Mouse (Mus musculus) intestine, embryonic 15.5 days (tissue): Measurements from ENCODE around the gene Tm6sf1. TPM values are rescaled to one million over a fixed set of nuclear protein-coding genes. Genes with fewer than 3 reads are reported as not detected.

Experiments used
- ATAC-seq: fragments of 200-750 bp; cut with Nextera tagmentation; 2 replicates; pipeline ENCODE4 v1.8.0; 2017; ENCODE audit warnings: moderate TSS enrichment, moderate library complexity
- H3K27ac ChIP-seq: fragments of 300-500 bp; sonication (generic); 2 replicates; pipeline ENCODE4 v1.5.1; 2015; ENCODE audit warnings: mild to moderate bottlenecking, inconsistent platforms
- H3K27me3 ChIP-seq: fragments of 300-500 bp; sonication (generic); replicated peaks from 2 replicates; pipeline ENCODE4 v1.6.1; 2015; ENCODE audit warnings: inconsistent platforms
- H3K36me3 ChIP-seq: fragments of 300-500 bp; sonication (generic); 2 replicates; pipeline ENCODE4 v1.6.1; 2015; ENCODE audit warnings: inconsistent platforms
- H3K4me1 ChIP-seq: fragments of 300-500 bp; sonication (generic); replicated peaks from 2 replicates; pipeline ENCODE4 v1.6.1; 2015; ENCODE audit warnings: inconsistent platforms
- H3K4me2 ChIP-seq: fragments of 300-500 bp; sonication (generic); replicated peaks from 2 replicates; pipeline ENCODE4 v1.6.1; 2015; ENCODE audit warnings: mild to moderate bottlenecking, inconsistent platforms
- H3K4me3 ChIP-seq: fragments of 300-500 bp; sonication (generic); replicated peaks from 2 replicates; pipeline ENCODE4 v1.5.1; 2015; ENCODE audit warnings: inconsistent platforms
- H3K9ac ChIP-seq: fragments of 300-500 bp; sonication (generic); 2 replicates; pipeline ENCODE4 v1.6.1; 2015; ENCODE audit warnings: inconsistent platforms
- H3K9me3 ChIP-seq: fragments of 300-500 bp; sonication (generic); 2 replicates; pipeline ENCODE4 v1.6.1; 2016; ENCODE audit warnings: inconsistent platforms
- WGBS: fragments of 180-500 bp; shearing (Covaris S2); methylation state at CpG from one replicate; pipeline ENCODE4 v1.1.7; 2015; 5-methylcytosine and 5-hydroxymethylcytosine counted together
- polyA plus RNA-seq: library from polyadenylated mRNA; unstranded; fragments of >200 nt; fragmentation: Nextera tagmentation; extraction: Ambion mirVana; gene quantifications from 2 replicates; pipeline ENCODE4 v1.2.1, GENCODE M21; 2015

The Tm6sf1 gene
- polyA plus RNA-seq, 1 experiment from 2014 or later = 16.1 TPM

DNA sequence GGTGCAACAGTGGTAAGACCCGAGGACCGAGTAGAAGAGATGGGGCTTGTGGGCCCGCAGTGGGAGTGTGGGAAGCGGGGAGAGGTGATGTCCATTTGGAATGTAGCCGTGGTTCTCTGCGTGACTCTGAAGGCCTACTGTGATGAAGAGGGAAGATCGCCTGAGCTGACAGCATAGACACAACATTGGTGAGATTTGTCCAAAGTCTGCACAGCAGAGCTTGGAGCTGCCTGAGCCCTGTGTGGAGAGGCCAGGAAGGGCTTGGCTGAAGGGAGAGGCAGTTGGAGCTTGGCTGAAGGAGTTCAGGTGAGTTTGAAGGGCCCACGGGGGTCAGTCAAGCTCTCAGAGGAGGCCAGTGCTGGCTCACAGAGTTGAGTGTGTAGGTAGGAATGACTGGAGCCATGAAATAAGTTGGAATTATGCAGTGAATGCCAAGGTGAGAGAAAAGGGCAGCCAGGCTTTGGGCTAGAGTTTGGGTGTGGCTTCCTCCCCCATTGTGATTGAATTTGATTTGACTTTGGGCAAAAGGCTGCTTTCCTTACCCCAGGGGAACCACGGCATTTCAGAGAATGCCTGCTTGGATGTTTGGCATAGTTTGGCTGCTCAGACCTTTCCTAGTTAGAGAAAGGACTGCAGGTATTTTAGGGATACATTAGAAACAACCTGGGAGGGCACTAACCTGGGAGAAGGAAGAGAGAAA lies 8.6 kb downstream of the Tm6sf1 start:
- H3K27me3 ChIP-seq = no peaks in the 10 kb centered on the region
- H3K27ac ChIP-seq = peak overlapping the region; percentile 20; the same call in 1 of the 2 replicates
- no peak for ATAC-seq
- H3K9me3 ChIP-seq = no peaks in the 10 kb centered on the region
- H3K36me3 ChIP-seq = no peaks in the 10 kb centered on the region
- no peak overlapping the region for H3K4me3 ChIP-seq
- WGBS = 78% methylated on average over 9 of the region's 9 CpGs
- no peak overlapping the region for H3K9ac ChIP-seq
- no peak overlapping the region for H3K4me2 ChIP-seq
- 0 out of 2 replicates have a peak, but pooled peaks cover 15% of the 10 kb centered on the region for H3K4me1 ChIP-seq

- no peak overlapping the region for H3K4me2 ChIP-seq
- no peak overlapping the region for H3K4me3 ChIP-seq
- H3K9ac ChIP-seq = no peak overlapping the region
- ATAC-seq = peak; percentile 66
- no peaks in the 10 kb centered on the region for H3K36me3 ChIP-seq
- 34% methylated on average over 6 of the region's 6 CpGs for WGBS
- H3K9me3 ChIP-seq = no peaks in the 10 kb centered on the region
- H3K27ac ChIP-seq = no peak overlapping the region
- H3K4me1 ChIP-seq = peaks cover 16% of the 10 kb centered on the region
- no peaks in the 10 kb centered on the region for H3K27me3 ChIP-seq
Measured at GRCm38 (mm10) chr7:81868158-81868557, 9.4 kb downstream of the Tm6sf1 start.

DNA sequence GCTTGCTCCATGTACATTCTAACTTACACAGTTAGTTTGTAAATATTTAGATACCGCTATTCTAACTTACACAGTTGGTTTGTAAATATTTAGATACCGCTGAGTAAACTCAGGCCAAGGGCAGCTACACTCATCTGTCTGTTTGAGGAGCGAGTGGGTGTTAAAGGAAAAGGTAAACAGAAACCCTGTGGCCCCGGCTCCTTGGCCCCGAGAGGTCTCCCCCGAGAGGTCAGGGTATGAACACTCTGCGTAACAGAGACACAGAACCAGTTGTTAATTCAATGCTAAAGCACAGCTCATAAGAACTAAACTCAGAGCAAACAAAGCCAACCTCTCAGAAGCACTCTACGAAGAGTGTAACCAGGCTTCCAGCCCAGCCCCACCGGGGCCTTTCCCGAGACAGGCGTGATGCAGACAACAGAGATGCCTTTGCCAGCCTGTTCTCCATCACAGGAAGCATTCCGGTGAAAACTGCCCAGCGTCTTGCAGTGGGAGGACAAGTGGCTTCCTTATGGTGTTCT lies 13.8 kb downstream of the Tm6sf1 start:
- WGBS = 29% methylated on average over 13 of the region's 13 CpGs
- Histone ChIP-seq H3K4me1 (peaks cover 4% of the 10 kb centered on the region), H3K27me3 (no peaks in the 10 kb centered on the region), H3K36me3 (no peaks in the 10 kb centered on the region), H3K9me3 (no peaks in the 10 kb centered on the region), H3K9ac (no peak overlapping the region), H3K27ac (no peak overlapping the region), H3K4me3 (no peak overlapping the region), H3K4me2 (no peak overlapping the region)
- ATAC-seq = peak; percentile 77

DNA sequence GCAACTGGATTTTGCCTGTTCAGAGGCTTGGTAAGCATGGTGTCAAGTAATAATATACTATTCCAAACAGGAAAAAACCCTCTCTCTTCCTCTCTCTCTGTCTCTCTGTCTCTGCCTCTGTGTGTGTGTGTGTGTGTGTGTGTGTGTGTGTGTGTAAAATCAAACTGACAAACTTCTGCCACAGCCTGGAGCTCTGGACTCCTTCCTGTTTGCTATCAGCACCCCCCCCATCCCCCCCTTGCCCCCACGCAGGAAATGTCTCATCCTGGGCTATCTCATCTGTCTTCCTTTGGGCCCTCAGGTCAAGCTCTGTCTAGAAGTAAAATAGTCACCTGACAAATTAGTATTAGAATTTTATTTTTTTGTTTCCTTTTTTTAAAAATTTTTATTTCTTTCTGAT lies 15.0 kb downstream of the Tm6sf1 start:
- Histone ChIP-seq H3K27ac (no peak overlapping the region), H3K9ac (no peak overlapping the region), H3K36me3 (no peaks in the 10 kb centered on the region), H3K4me2 (no peak overlapping the region), H3K4me3 (no peak overlapping the region), H3K9me3 (no peaks in the 10 kb centered on the region), H3K4me1 (peaks cover 4% of the 10 kb centered on the region), H3K27me3 (no peaks in the 10 kb centered on the region)
- 42% methylated on average over 1 of the region's 1 CpGs for WGBS
- no peak for ATAC-seq

DNA sequence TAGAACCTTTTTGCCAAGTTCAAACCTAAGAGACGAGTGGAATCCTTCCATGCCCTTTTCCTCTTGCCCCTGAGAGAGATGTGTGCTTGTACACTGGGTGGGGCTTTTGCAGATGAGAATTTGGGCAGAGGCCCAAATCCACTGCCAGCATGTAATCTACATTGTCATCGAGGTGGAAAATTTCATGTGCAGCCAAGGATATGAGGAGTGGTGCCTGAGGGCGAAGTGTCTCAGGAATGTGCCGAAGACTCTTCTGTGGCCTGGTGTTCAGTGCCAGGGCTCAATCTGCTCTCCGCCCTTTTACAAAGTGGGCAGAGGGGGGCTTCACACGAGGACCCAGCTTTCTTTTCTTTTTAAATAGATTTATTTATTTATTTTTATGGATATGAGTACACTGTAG lies 15.8 kb downstream of the Tm6sf1 start:
- Histone ChIP-seq H3K9ac (no peak overlapping the region), H3K36me3 (no peaks in the 10 kb centered on the region), H3K4me1 (peaks cover 4% of the 10 kb centered on the region), H3K4me2 (no peak overlapping the region), H3K27me3 (no peaks in the 10 kb centered on the region), H3K4me3 (no peak overlapping the region), H3K9me3 (no peaks in the 10 kb centered on the region), H3K27ac (no peak overlapping the region)
- 81% methylated on average over 6 of the region's 6 CpGs for WGBS
- ATAC-seq = no peak

- H3K36me3 ChIP-seq = no peaks in the 10 kb centered on the region
- no peak overlapping the region for H3K9ac ChIP-seq
- WGBS = 52% methylated on average over 9 of the region's 9 CpGs
- no peaks in the 10 kb centered on the region for H3K9me3 ChIP-seq
- H3K27me3 ChIP-seq = no peaks in the 10 kb centered on the region
- peaks cover 4% of the 10 kb centered on the region for H3K4me1 ChIP-seq
- ATAC-seq = no peak
- H3K4me3 ChIP-seq = no peak overlapping the region
- no peak overlapping the region for H3K27ac ChIP-seq
- H3K4me2 ChIP-seq = no peak overlapping the region
Measured at GRCm38 (mm10) chr7:81875372-81875771, 16.6 kb downstream of the Tm6sf1 start.

DNA sequence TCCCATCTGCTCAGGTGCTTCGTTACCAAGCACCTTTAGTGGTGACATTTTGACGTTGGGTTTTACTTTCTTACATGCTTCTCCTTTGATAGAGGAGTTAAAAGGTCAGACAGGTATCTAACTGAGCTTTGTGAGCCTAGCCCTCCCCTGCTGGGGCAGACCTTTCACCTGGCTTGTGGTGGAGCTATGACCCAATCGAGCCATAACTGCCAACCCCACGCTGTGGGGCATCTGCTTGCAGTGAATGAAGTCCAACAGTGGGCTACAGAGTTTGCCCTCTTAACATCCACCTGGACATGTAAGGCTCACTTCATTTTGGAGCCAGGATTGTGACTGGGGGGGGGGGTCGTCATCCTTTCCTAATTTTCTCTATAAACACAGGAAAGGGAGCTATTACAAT lies 21.5 kb downstream of the Tm6sf1 start:
- Histone ChIP-seq H3K4me2 (no peak overlapping the region), H3K27me3 (no peaks in the 10 kb centered on the region), H3K4me1 (no peaks in the 10 kb centered on the region), H3K4me3 (no peak overlapping the region), H3K9me3 (no peaks in the 10 kb centered on the region), H3K27ac (no peak overlapping the region), H3K36me3 (no peaks in the 10 kb centered on the region), H3K9ac (no peak overlapping the region)
- ATAC-seq = no peak
- WGBS = 84% methylated on average over 5 of the region's 5 CpGs

- no peak overlapping the region for H3K4me3 ChIP-seq
- H3K9me3 ChIP-seq = no peaks in the 10 kb centered on the region
- ATAC-seq = no peak
- H3K4me1 ChIP-seq = no peaks in the 10 kb centered on the region
- H3K27me3 ChIP-seq = no peaks in the 10 kb centered on the region
- WGBS = 93% methylated on average over 4 of the region's 4 CpGs
- H3K4me2 ChIP-seq = no peak overlapping the region
- no peak overlapping the region for H3K9ac ChIP-seq
- no peak overlapping the region for H3K27ac ChIP-seq
- no peaks in the 10 kb centered on the region for H3K36me3 ChIP-seq
Measured at GRCm38 (mm10) chr7:81880797-81881196, 22.0 kb downstream of the Tm6sf1 start.

- Histone ChIP-seq H3K4me1 (no peaks in the 10 kb centered on the region), H3K9ac (no peak overlapping the region), H3K4me3 (no peak overlapping the region), H3K9me3 (no peaks in the 10 kb centered on the region), H3K36me3 (no peaks in the 10 kb centered on the region), H3K27me3 (no peaks in the 10 kb centered on the region), H3K27ac (no peak overlapping the region), H3K4me2 (no peak overlapping the region)
- WGBS = 71% methylated on average over 3 of the region's 3 CpGs
- no peak for ATAC-seq
Measured at GRCm38 (mm10) chr7:81881600-81881999, 22.8 kb downstream of the Tm6sf1 start.

DNA sequence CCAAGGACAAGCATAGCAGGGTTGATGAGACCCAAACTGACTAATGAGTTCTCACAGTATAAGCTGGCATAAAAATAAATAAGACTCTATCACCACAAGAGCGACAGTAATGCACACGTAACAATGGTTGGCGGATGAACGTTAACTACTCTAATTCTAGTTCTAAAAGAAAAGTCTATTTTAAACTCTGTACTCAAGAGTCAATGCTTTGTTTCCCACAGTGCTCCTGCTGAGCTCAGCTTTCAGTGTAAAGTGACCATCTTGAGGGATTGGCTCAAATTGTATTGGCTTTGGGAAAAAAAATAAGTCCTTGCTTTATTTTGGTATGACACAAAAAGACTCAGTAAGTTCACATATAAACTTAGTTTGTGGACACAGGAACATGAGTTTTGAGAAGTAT lies 26.3 kb downstream of the Tm6sf1 start:
- Histone ChIP-seq H3K4me1 (no peaks in the 10 kb centered on the region), H3K4me2 (no peak overlapping the region), H3K9me3 (no peaks in the 10 kb centered on the region), H3K4me3 (no peak overlapping the region), H3K36me3 (no peaks in the 10 kb centered on the region), H3K27ac (no peak overlapping the region), H3K27me3 (no peaks in the 10 kb centered on the region), H3K9ac (no peak overlapping the region)
- ATAC-seq = no peak
- whole genome bisulfite sequencing = 85% methylated on average over 4 of the region's 4 CpGs

- Histone ChIP-seq H3K27me3 (no peaks in the 10 kb centered on the region), H3K36me3 (no peaks in the 10 kb centered on the region), H3K9ac (no peak overlapping the region), H3K4me2 (no peak overlapping the region), H3K4me1 (no peaks in the 10 kb centered on the region; the same call in 1 of the 2 replicates), H3K4me3 (no peak overlapping the region), H3K27ac (no peak overlapping the region), H3K9me3 (no peaks in the 10 kb centered on the region)
- 70% methylated on average over 11 of the region's 11 CpGs for WGBS
- ATAC-seq = no peak
Measured at GRCm38 (mm10) chr7:81899361-81899760, 40.6 kb downstream of the Tm6sf1 start.

DNA sequence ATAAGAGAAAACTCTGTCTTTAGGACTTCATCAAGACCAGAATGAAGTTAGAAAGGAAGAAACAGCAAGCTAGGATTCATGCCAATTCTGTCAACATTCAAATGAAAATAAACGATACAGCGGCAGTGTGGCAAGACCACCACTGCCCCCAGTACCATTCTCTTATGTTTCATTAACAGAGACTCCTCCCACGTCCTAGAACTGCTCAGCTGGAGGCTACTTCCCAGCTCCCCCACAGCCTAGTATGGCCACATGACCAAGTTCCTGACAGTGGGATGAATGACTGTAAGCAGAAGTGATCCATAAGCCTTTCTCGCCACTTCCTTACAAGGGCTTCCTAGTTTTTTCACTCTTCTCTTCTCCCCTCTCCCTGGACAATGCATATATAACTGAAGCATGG lies 45.3 kb downstream of the Tm6sf1 start:
- Histone ChIP-seq H3K4me2 (no peak overlapping the region), H3K9me3 (no peaks in the 10 kb centered on the region), H3K4me3 (no peak overlapping the region), H3K27ac (no peak overlapping the region), H3K9ac (no peak overlapping the region), H3K36me3 (no peaks in the 10 kb centered on the region), H3K27me3 (no peaks in the 10 kb centered on the region), H3K4me1 (no peaks in the 10 kb centered on the region; the same call in 1 of the 2 replicates)
- ATAC-seq = no peak
- whole genome bisulfite sequencing = 56% methylated on average over 4 of the region's 4 CpGs

DNA sequence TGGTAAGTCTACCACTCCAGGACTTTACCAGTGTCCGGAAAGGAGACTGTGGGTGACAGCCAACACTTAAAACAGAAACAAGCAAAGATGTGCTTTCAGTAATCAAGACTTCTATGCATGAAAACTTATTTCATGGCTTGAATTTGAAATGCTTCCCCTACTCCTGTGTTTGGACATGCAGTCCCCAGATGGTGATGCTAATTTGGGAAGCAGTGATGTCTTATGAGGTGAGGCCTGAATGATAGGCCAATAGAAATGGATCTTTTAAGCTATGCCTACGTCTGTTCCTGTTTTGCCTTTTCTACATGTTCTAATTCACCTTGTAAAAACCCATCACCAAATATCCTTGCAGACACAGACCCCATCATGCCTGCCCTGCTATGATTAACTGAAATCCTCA lies 46.1 kb downstream of the Tm6sf1 start:
- no peak overlapping the region for H3K9ac ChIP-seq
- H3K4me2 ChIP-seq = no peak overlapping the region
- no peaks in the 10 kb centered on the region for H3K27me3 ChIP-seq
- H3K36me3 ChIP-seq = no peaks in the 10 kb centered on the region
- no peaks in the 10 kb centered on the region for H3K9me3 ChIP-seq
- 86% methylated on average over 2 of the region's 2 CpGs for WGBS
- H3K4me3 ChIP-seq = no peak overlapping the region
- no peak overlapping the region for H3K27ac ChIP-seq
- no peak for ATAC-seq
- H3K4me1 ChIP-seq = no peaks in the 10 kb centered on the region; the same call in 1 of the 2 replicates
